Mouse (Mus musculus): ENCODE data around the gene Fbxo40. TPM values are rescaled to one million over a fixed set of nuclear protein-coding genes. Genes with fewer than 3 reads are reported as not detected.

The Fbxo40 gene
- polyA plus RNA-seq, 1 experiment, result 1.9 TPM

- no peak overlapping the region for H3K27ac ChIP-seq (ENCODE audit: insufficient read depth, low read length)
- H3K4me3 ChIP-seq (replicated peaks; ENCODE audit: insufficient read depth, low read depth, low read length), result no peak overlapping the region
- H3K27me3 ChIP-seq (ENCODE audit: control insufficient read depth, insufficient read depth, low read length), result no peaks in the 10 kb centered on the region
- H3K4me1 ChIP-seq (ENCODE audit: control insufficient read depth, insufficient read depth, low read length), result peaks cover 7% of the 10 kb centered on the region
- DNase-seq, result no peak
- TF ChIP-seq CTCF (IDR thresholded peaks at IDR 0.05; ENCODE audit: borderline replicate concordance, insufficient read depth, low read depth, low read length) (no peak), POLR2A (IDR thresholded peaks at IDR 0.05; ENCODE audit: borderline replicate concordance, insufficient read depth, low read length) (no peak)
- WGBS, result 93% methylated on average over 8 of the region's 8 CpGs
Measured at GRCm38 (mm10) chr16:36946459-36947159, 43.7 kb downstream of the Fbxo40 start.

DNA sequence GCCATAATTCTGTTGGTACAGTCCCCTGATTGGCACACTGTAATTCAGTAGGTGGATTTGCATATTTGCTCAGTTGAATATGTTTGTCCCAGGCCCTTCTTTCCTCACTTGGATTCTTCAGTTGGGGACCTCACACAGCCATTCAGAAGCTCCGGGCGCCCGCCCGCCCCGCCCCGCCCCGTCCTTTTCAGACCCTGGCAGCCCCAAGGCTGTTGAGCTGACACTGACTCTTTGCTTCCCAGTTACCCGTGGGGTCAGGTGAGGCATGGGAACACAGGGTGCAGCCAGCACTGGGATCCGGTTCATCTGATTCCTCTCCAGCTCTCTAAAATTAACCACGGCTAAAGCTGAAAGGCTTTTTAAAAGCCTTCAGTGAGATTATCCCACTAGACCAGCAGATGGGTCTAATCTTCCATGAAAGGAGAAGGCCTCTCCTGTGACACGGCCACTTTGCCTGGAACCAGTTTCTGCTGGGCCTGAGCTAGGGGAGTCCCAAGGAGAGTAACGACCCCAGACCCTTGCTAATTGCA lies 45.3 kb downstream of the Fbxo40 start:
- no peak overlapping the region for H3K27ac ChIP-seq (ENCODE audit: insufficient read depth, low read length)
- H3K27me3 ChIP-seq (ENCODE audit: control insufficient read depth, insufficient read depth, low read length), result no peaks in the 10 kb centered on the region
- peak; percentile 35 to 60 for DNase-seq
- peaks cover 3% of the 10 kb centered on the region for H3K4me1 ChIP-seq (ENCODE audit: control insufficient read depth, insufficient read depth, low read length)
- TF ChIP-seq POLR2A (IDR thresholded peaks at IDR 0.05; ENCODE audit: borderline replicate concordance, insufficient read depth, low read length) (no peak), CTCF (IDR thresholded peaks at IDR 0.05; ENCODE audit: borderline replicate concordance, insufficient read depth, low read depth, low read length) (no peak)
- no peak overlapping the region for H3K4me3 ChIP-seq (replicated peaks; ENCODE audit: insufficient read depth, low read depth, low read length)
- 30% methylated on average over 12 of the region's 12 CpGs for WGBS

DNA sequence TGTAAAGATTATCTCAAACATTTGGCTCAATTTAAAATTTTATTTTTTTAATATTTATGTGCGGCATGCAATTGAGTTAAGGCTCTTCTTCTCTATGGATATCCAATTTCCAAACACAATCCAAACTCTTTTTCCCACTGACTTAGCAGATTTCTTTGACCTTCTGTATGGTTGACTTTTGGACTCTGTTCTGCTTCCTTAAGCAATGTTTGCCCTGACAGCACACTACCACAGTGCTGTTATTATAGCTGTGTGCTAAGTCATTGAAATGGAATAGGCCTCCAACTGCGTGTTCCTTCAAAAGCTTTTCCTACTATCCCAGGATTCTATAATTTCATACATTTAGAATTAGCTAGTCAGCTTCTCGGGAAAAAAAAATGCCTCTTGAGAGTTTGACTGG lies 46.7 kb downstream of the Fbxo40 start:
- no peak overlapping the region for H3K4me3 ChIP-seq (replicated peaks; ENCODE audit: insufficient read depth, low read depth, low read length)
- H3K27me3 ChIP-seq (ENCODE audit: control insufficient read depth, insufficient read depth, low read length), result no peaks in the 10 kb centered on the region
- DNase-seq, result no peak
- H3K4me1 ChIP-seq (ENCODE audit: control insufficient read depth, insufficient read depth, low read length), result no peaks in the 10 kb centered on the region
- no peak overlapping the region for H3K27ac ChIP-seq (ENCODE audit: insufficient read depth, low read length)
- WGBS, result 94% methylated on average over 3 of the region's 3 CpGs
- TF ChIP-seq POLR2A (IDR thresholded peaks at IDR 0.05; ENCODE audit: borderline replicate concordance, insufficient read depth, low read length) (no peak), CTCF (IDR thresholded peaks at IDR 0.05; ENCODE audit: borderline replicate concordance, insufficient read depth, low read depth, low read length) (no peak)

- TF ChIP-seq CTCF (IDR thresholded peaks at IDR 0.05; ENCODE audit: borderline replicate concordance, insufficient read depth, low read depth, low read length) (no peak), POLR2A (IDR thresholded peaks at IDR 0.05; ENCODE audit: borderline replicate concordance, insufficient read depth, low read length) (no peak)
- Histone ChIP-seq H3K27me3 (ENCODE audit: control insufficient read depth, insufficient read depth, low read length) (no peaks in the 10 kb centered on the region), H3K4me3 (replicated peaks; ENCODE audit: insufficient read depth, low read depth, low read length) (no peak overlapping the region), H3K4me1 (ENCODE audit: control insufficient read depth, insufficient read depth, low read length) (no peaks in the 10 kb centered on the region), H3K27ac (ENCODE audit: insufficient read depth, low read length) (no peak overlapping the region)
- 42% methylated on average over 4 of the region's 4 CpGs for WGBS
- DNase-seq, result no peak
Measured at GRCm38 (mm10) chr16:36941895-36942294, 48.4 kb downstream of the Fbxo40 start.

DNA sequence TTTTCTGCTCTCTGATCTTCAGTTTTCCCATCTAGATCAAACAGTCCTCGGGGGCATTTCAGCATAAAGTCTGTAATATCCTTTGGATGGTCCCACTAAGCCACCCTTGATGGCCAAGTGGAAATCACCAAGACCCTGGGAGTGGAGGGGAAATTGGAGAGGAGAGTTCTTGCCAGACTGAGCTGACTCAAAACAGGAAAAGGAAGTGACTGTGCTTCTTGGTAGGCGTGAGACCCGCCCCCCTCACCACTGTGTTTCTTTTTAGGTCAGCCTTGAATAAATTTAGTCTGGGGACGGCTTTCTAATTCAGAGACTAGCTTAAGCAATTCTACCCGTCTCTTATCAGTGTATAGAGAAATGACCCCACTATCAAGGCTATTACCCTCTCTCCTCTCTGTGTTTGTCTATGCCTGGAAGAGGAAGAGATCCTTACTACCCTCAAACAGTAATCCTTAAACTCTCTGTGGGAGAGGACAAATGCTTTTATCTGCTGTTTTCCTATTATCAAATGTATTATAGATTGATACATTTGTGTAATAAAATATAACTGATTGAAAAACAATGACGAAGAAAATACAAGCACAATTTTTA lies 49.0 kb downstream of the Fbxo40 start:
- H3K4me1 ChIP-seq (ENCODE audit: control insufficient read depth, insufficient read depth, low read length), result no peaks in the 10 kb centered on the region
- H3K27me3 ChIP-seq (ENCODE audit: control insufficient read depth, insufficient read depth, low read length), result no peaks in the 10 kb centered on the region
- H3K4me3 ChIP-seq (replicated peaks; ENCODE audit: insufficient read depth, low read depth, low read length), result no peak overlapping the region
- no peak for TF ChIP-seq CTCF (IDR thresholded peaks at IDR 0.05; ENCODE audit: borderline replicate concordance, insufficient read depth, low read depth, low read length)
- H3K27ac ChIP-seq (ENCODE audit: insufficient read depth, low read length), result no peak overlapping the region
- DNase-seq, result no peak
- WGBS, result 88% methylated on average over 6 of the region's 6 CpGs

- H3K27ac ChIP-seq (ENCODE audit: insufficient read depth, low read length), result no peak overlapping the region
- H3K4me1 ChIP-seq (ENCODE audit: control insufficient read depth, insufficient read depth, low read length), result no peaks in the 10 kb centered on the region
- DNase-seq, result no peak
- 83% methylated on average over 3 of the region's 3 CpGs for WGBS
- H3K4me3 ChIP-seq (replicated peaks; ENCODE audit: insufficient read depth, low read depth, low read length), result no peak overlapping the region
- no peaks in the 10 kb centered on the region for H3K27me3 ChIP-seq (ENCODE audit: control insufficient read depth, insufficient read depth, low read length)
- TF ChIP-seq CTCF (IDR thresholded peaks at IDR 0.05; ENCODE audit: borderline replicate concordance, insufficient read depth, low read depth, low read length), result no peak
- no peak for TF ChIP-seq POLR2A (IDR thresholded peaks at IDR 0.05; ENCODE audit: borderline replicate concordance, insufficient read depth, low read length)
Measured at GRCm38 (mm10) chr16:36935814-36936213, 54.5 kb downstream of the Fbxo40 start.

GRCm38 (mm10) chr16:36934841-36935620 lies 55.2 kb downstream of the Fbxo40 start, which contains the start of gene Hcls1:
Gene Hcls1 (plus strand): TSS chr16:36934983.
- TF ChIP-seq CTCF (IDR thresholded peaks at IDR 0.05; ENCODE audit: borderline replicate concordance, insufficient read depth, low read depth, low read length) (no peak), POLR2A (IDR thresholded peaks at IDR 0.05; ENCODE audit: borderline replicate concordance, insufficient read depth, low read length) (no peak)
- H3K4me1 ChIP-seq (ENCODE audit: control insufficient read depth, insufficient read depth, low read length), result no peaks in the 10 kb centered on the region

More at GRCm38 (mm10) chr16:36934841-36935620, 55.2 kb downstream of the Fbxo40 start, which contains the start of gene Hcls1:
- DNase-seq, result no peak
- Histone ChIP-seq H3K27ac (ENCODE audit: insufficient read depth, low read length) (no peak within 1 kb of the TSS), H3K4me3 (replicated peaks; ENCODE audit: insufficient read depth, low read depth, low read length) (no peak within 1 kb of the TSS), H3K27me3 (ENCODE audit: control insufficient read depth, insufficient read depth, low read length) (no peaks in the 10 kb centered on the region)
- WGBS, result 82% methylated on average over 7 of the region's 7 CpGs
